Mouse (Mus musculus): ENCODE measurements at regions not wholly inside any gene's neighbourhood (a gene's known extent, or its start where the extent isn't known, plus 50 kb on each side); places are given as distances from the start of the nearest gene placed in this dataset.
A peak's percentile ranks its signal among the peaks of the same experiment; 100 is the strongest.

DNA sequence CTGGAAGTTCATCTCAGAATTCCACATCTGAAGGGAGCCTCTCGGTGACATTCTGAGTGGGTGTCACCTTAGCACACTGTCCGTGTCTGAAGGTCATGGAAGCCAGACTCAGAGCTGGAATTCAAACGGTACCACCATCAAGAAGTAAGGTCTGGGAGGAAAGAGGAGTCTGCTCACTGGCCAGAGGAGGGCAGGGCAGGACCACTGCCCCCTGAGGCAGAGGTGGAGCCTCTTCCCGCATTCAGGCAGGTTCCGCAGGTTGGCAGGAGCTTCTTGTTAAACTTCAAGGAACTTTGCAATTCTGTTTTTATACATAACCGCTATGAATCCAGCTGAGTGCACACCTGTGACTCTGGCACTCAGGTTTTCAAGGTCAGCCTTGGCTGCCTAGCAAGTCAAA is 231.4 kb downstream of the Sipa1l2 start:
- no peak overlapping the region for H3K27ac ChIP-seq
- no peaks in the 10 kb centered on the region for H3K9me3 ChIP-seq (replicated peaks)
- H3K4me3 ChIP-seq, result no peak overlapping the region
- peaks cover 35% of the 10 kb centered on the region for H3K4me1 ChIP-seq
- H3K27me3 ChIP-seq (ENCODE audit: low read depth, poor library complexity, severe bottlenecking), result no peaks in the 10 kb centered on the region; the same call in 1 of the 2 replicates
- DNase-seq (ENCODE audit: low spot score), result peak; percentile 45
- H3K36me3 ChIP-seq, result no peaks in the 10 kb centered on the region
- 27% methylated on average over 6 of the region's 6 CpGs for WGBS

DNA sequence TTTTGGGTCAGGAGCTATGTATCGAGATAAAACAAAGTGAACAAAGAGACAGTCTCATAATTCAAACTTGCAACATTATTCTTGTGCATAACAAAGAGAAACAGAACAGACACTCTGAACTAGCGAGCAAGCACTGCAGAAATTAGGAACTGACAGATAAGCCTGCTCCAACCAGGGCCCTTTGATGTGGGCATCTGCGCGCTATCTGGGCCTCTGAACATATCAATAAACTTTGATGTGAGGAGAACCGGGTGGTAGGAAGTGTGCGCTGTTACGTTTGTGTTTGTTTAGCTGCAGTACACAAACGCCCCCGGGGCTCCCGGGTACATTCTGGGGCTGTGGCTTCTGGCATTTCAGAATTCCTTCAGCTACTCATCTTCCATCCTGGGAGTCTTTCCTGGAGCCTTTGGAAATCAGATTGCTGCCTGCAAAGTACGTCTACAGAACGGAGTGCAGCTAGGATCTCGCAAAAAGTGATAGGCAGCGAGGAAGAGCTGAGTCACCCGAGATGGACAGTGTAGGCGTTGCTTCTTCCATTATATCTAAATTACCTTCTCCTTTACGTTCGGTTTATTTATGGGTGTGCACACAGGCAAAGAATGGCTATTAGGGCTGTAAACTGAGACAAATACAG is 232.0 kb downstream of the Sipa1l2 start:
- Histone ChIP-seq H3K4me1 (peaks cover 35% of the 10 kb centered on the region), H3K27me3 (ENCODE audit: low read depth, poor library complexity, severe bottlenecking) (no peaks in the 10 kb centered on the region; the same call in 1 of the 2 replicates), H3K4me3 (no peak overlapping the region), H3K9me3 (replicated peaks) (no peaks in the 10 kb centered on the region), H3K36me3 (no peaks in the 10 kb centered on the region), H3K27ac (no peak overlapping the region)
- WGBS, result 25% methylated on average over 18 of the region's 18 CpGs
- no peak for DNase-seq (ENCODE audit: low spot score)

DNA sequence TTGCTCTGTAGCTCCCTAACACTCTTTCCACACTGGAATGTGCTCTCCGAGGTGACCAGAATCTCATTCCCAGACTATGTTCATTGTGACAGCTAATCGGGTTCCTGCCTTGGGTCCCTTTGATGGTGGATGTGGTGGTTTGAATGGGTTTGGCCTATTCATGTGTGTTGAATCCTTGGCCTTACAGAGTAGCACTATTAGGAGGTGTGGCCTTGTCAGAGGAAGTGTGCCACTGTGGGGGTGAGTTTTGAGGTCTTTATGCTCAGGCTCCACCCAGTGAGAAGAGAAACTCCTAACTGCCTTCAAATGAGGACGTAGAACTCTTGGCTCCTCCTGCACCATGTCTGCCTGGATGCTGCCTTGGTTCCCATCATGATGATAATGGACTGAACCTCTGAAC is 232.8 kb downstream of the Sipa1l2 start:
- no peaks in the 10 kb centered on the region for H3K36me3 ChIP-seq
- H3K27me3 ChIP-seq (ENCODE audit: low read depth, poor library complexity, severe bottlenecking), result no peaks in the 10 kb centered on the region; the same call in 1 of the 2 replicates
- H3K27ac ChIP-seq, result no peak overlapping the region
- WGBS, result 69% methylated on average over 3 of the region's 3 CpGs
- H3K9me3 ChIP-seq (replicated peaks), result no peaks in the 10 kb centered on the region
- no peak for DNase-seq (ENCODE audit: low spot score)
- H3K4me1 ChIP-seq, result peaks cover 35% of the 10 kb centered on the region
- H3K4me3 ChIP-seq, result no peak overlapping the region

DNA sequence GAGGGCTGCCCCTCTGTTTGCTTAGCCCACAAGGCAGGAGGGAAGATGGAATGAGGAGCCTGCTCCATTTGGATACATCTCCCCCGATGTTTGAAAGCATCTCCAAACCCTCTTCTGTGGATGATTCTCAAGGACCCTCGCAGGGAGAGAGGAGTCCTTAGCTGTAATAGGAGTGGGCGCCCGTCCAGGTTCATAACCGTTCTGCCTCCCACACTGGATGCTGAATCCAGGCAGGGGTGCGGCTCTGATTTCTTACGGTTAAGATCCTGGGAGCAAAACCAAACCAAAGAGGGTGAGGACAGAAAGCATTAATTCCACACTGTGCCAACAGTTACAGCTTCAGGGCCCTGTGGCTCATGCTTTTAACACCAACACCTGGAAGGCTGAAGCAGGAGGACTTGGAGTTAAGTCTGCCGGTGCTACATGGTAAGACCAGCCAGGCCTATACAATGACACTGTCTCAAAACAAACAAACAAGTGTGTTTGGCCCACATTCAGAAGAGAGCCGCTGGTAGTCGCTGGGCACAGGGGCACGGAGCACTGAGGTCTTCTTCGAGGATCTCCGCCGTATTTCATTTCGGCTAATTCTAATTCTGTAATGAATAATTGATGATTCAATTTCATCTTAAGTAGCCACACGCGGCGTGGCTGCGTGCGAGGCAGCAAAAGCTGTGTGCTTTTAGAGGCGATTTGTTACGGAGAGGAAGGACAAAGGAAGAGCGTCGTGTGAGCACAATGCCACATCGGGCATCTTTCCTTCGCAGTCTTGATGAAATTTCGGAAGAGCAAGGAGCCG is 233.8 kb downstream of the Sipa1l2 start:
- Histone ChIP-seq H3K36me3 (no peaks in the 10 kb centered on the region), H3K9me3 (replicated peaks) (no peaks in the 10 kb centered on the region), H3K4me1 (peaks cover 44% of the 10 kb centered on the region), H3K27me3 (ENCODE audit: low read depth, poor library complexity, severe bottlenecking) (no peaks in the 10 kb centered on the region; the same call in 1 of the 2 replicates), H3K4me3 (no peak overlapping the region), H3K27ac (no peak overlapping the region)
- 79% methylated on average over 28 of the region's 28 CpGs for WGBS
- no peak for DNase-seq (ENCODE audit: low spot score)

DNA sequence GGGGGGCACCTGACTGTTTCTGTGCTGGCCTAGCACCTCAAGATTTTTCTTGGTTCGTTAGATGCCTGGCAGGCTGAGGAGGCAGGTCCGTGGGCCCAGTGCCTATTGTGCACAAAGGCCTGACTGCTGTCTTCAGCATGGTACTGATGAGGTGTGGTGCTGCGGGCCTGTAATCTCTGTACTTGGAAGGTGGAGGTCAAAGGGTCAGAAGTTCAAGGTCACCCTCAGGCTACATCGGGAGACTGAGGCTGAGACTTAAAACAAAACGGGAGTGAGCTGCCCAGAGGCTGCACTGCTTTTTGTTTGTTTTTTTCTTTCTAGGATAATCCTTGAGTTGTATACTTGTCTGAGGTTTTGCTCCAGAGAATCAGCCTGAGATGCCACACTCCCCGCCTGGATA is 234.4 kb downstream of the Sipa1l2 start:
- H3K27me3 ChIP-seq (ENCODE audit: low read depth, poor library complexity, severe bottlenecking), result no peaks in the 10 kb centered on the region; the same call in 1 of the 2 replicates
- WGBS, result 52% methylated on average over 6 of the region's 6 CpGs
- H3K4me1 ChIP-seq, result peaks cover 50% of the 10 kb centered on the region
- no peaks in the 10 kb centered on the region for H3K9me3 ChIP-seq (replicated peaks)
- DNase-seq (ENCODE audit: low spot score), result no peak
- no peaks in the 10 kb centered on the region for H3K36me3 ChIP-seq
- H3K4me3 ChIP-seq, result no peak overlapping the region
- no peak overlapping the region for H3K27ac ChIP-seq

DNA sequence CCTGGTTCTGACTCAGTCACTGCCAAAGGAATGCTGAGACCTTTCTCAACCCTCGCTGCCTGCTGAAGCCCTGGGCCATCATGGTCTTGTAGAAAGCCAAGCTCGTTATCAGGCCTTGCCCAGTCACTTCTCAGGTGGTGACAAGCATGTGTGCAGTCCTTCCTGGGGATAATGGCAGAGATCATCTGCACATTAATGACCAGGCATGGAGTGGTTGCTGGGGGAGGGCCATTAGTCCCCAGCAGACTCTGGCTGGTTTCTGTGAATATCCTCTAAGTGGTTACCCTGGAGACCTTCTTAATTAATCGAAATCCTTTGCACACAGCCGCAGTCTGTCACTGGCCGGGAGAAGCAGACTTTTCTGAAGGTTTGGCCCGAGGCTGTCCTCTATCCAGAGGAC is 239.0 kb downstream of the Sipa1l2 start:
- no peak for DNase-seq (ENCODE audit: low spot score)
- Histone ChIP-seq H3K36me3 (no peaks in the 10 kb centered on the region), H3K4me3 (no peak overlapping the region), H3K4me1 (peaks cover 51% of the 10 kb centered on the region), H3K9me3 (replicated peaks) (no peaks in the 10 kb centered on the region), H3K27me3 (ENCODE audit: low read depth, poor library complexity, severe bottlenecking) (peaks cover 8% of the 10 kb centered on the region), H3K27ac (no peak overlapping the region)
- 62% methylated on average over 6 of the region's 6 CpGs for WGBS

DNA sequence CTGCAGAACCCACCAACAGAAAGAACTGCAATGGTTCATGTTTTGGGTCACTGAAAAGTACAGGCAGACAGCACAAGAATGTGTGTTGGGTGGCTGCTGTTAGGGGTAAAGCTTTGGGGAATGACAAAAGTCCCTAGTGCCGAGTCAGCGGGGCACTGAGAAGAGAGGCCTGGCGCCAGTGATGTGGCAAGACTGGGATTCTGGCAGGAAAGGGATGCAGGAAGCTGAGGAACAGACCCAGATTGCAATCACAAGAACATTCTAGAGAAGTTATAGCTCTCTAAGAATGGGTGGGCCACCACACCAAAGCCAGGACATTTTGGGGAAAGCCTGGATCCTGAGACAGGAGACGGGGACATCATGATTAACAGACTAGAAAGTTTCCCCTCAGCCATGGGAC is 241.0 kb downstream of the Sipa1l2 start:
- Histone ChIP-seq H3K4me3 (no peak overlapping the region), H3K27me3 (ENCODE audit: low read depth, poor library complexity, severe bottlenecking) (peaks cover 8% of the 10 kb centered on the region), H3K27ac (0 out of 2 replicates have a peak overlapping the region, but pooled peaks have one; percentile 22), H3K36me3 (no peaks in the 10 kb centered on the region), H3K9me3 (replicated peaks) (no peaks in the 10 kb centered on the region), H3K4me1 (peaks cover 52% of the 10 kb centered on the region)
- 94% methylated on average over 4 of the region's 4 CpGs for WGBS
- DNase-seq (ENCODE audit: low spot score), result no peak

DNA sequence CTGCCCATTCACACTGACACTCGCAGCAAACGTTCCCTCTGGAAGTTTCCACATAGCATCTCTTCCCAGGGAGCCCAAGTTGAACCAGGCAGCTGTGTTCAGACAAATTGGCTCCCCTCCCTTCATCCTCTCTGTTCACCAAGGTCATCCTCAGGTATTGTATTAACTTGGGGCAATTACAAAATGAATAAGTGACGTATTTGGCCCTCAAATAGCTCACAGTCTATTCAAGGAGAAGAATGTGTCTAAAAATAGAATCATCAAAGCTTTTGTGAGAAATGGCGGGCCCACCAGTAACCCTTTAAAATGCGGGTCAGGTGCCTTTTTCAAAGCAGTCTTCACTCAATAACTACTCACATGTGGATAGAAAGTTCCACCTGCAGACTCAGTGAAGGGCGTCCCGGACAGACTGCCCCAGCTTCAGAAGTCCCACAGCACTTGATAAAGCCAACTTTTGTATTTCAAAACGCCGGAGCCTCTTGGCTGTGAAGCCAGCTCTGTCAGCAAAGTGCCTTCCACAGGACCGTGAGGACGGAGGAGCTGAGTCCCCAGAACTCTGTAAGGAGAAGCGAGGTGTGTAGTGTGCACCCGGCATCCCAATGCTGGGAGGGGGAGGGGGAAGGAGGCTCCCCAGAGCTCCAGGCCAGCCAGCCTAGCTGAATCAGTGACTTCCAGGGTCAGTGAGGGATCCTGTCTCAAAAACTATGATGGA is 241.9 kb downstream of the Sipa1l2 start:
- Histone ChIP-seq H3K4me3 (no peak overlapping the region), H3K27me3 (ENCODE audit: low read depth, poor library complexity, severe bottlenecking) (peaks cover 8% of the 10 kb centered on the region; the same call in 1 of the 2 replicates), H3K36me3 (no peaks in the 10 kb centered on the region), H3K4me1 (peaks cover 52% of the 10 kb centered on the region), H3K27ac (no peak overlapping the region), H3K9me3 (replicated peaks) (no peaks in the 10 kb centered on the region)
- DNase-seq (ENCODE audit: low spot score), result no peak
- WGBS, result 78% methylated on average over 13 of the region's 13 CpGs

DNA sequence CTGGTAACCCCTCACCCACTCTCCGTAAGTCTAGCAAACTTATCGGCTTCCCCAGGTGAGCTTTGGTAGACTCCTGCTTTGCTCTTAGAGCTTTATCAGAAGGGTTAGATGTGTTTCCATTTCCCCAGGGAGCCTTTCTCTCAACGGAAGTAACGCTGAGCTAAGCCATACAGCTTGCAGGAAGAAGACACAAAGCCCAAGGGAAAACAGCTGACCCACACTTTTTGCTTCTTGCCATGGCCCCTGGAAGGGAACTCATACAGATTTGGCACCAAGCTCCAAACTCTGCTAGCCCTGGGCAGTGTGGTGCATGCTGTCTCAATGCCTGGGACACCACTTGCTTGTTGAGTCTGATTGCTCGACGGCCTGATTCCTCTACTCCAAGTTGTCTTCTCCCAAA is 242.6 kb downstream of the Sipa1l2 start:
- no peaks in the 10 kb centered on the region for H3K9me3 ChIP-seq (replicated peaks)
- H3K36me3 ChIP-seq, result no peaks in the 10 kb centered on the region
- no peak overlapping the region for H3K4me3 ChIP-seq
- no peak for DNase-seq (ENCODE audit: low spot score)
- 87% methylated on average over 6 of the region's 6 CpGs for WGBS
- no peak overlapping the region for H3K27ac ChIP-seq
- peaks cover 8% of the 10 kb centered on the region; the same call in 1 of the 2 replicates for H3K27me3 ChIP-seq (ENCODE audit: low read depth, poor library complexity, severe bottlenecking)
- H3K4me1 ChIP-seq, result peaks cover 52% of the 10 kb centered on the region

DNA sequence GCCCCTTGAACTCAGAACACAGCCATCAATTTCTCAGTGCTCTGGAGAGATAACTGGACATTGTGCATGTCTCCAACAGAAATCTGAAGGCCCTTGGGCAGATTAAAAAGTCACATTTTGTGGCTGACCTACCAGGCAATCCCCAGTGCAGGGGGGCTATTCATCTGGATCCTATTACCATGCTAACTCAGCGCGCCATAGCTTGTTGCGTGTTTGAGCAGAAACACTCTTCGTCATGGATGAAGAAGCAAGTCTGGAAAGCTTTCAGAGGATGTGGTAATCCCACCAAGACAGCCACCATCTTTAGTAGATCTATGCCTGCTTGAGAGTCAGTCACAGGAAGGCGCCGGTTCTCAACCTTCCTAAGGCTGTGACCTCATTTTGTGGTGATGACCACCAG is 243.9 kb downstream of the Sipa1l2 start:
- peaks cover 8% of the 10 kb centered on the region; the same call in 1 of the 2 replicates for H3K27me3 ChIP-seq (ENCODE audit: low read depth, poor library complexity, severe bottlenecking)

DNA sequence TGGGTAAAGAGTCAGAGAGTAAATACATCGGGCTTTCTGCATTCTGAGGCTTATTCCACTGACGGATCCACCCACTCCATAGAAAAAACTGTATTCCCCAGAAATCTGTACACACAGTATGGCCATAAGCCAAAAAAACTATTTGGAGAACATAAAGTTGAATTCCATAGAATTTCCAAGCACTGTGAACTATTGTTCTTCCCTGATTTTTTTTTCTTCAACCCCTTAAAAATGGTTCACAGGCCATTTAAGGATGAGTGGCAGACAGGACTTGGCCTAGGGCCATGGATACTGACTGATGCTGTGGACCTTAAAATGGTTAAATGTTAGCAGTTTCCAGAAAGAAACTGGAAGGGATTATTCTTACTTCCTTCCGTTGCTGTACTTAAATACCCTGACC is 247.0 kb downstream of the Sipa1l2 start:
- Histone ChIP-seq H3K27ac (no peak overlapping the region), H3K36me3 (no peaks in the 10 kb centered on the region), H3K4me3 (no peak overlapping the region), H3K4me1 (peaks cover 29% of the 10 kb centered on the region), H3K27me3 (ENCODE audit: low read depth, poor library complexity, severe bottlenecking) (0 out of 2 replicates have a peak, but pooled peaks cover 3% of the 10 kb centered on the region), H3K9me3 (replicated peaks) (no peaks in the 10 kb centered on the region)
- DNase-seq (ENCODE audit: low spot score), result no peak
- WGBS, result 94% methylated on average over 3 of the region's 3 CpGs

More for the DNA sequence above, 243.9 kb downstream of the Sipa1l2 start:
- peaks cover 43% of the 10 kb centered on the region for H3K4me1 ChIP-seq
- DNase-seq (ENCODE audit: low spot score), result no peak
- no peaks in the 10 kb centered on the region for H3K9me3 ChIP-seq (replicated peaks)
- 82% methylated on average over 6 of the region's 6 CpGs for WGBS
- 0 out of 2 replicates have a peak overlapping the region, but pooled peaks have one; percentile 6 for H3K27ac ChIP-seq
- H3K4me3 ChIP-seq, result no peak overlapping the region
- H3K36me3 ChIP-seq, result no peaks in the 10 kb centered on the region

DNA sequence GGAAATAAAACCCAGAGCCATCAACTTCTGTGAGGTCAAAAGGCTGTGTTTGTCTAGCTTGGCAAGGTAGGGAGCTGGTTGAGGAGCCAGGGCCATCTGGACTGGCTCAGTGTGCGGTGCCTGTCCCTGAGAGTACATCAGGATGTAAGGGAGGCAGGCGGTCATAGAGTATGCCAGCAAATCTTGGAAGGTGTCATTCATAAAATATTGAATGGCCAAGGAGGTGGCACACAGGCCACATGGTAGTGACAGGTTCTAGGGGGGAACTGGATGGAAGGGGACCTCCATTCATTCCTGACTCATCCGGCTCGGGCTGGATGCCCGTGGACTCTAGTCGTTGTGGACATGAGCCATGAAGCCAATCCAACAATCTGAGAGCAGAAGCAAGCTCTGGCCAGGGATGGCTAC is 252.0 kb downstream of the Sipa1l2 start:
- no peaks in the 10 kb centered on the region for H3K27me3 ChIP-seq (ENCODE audit: low read depth, poor library complexity, severe bottlenecking)
- WGBS, result 94% methylated on average over 6 of the region's 6 CpGs
- H3K36me3 ChIP-seq, result no peaks in the 10 kb centered on the region
- H3K4me3 ChIP-seq, result no peak overlapping the region
- no peak overlapping the region for H3K27ac ChIP-seq
- no peak for DNase-seq (ENCODE audit: low spot score)
- H3K9me3 ChIP-seq (replicated peaks), result no peaks in the 10 kb centered on the region
- peaks cover 6% of the 10 kb centered on the region; the same call in 1 of the 2 replicates for H3K4me1 ChIP-seq

DNA sequence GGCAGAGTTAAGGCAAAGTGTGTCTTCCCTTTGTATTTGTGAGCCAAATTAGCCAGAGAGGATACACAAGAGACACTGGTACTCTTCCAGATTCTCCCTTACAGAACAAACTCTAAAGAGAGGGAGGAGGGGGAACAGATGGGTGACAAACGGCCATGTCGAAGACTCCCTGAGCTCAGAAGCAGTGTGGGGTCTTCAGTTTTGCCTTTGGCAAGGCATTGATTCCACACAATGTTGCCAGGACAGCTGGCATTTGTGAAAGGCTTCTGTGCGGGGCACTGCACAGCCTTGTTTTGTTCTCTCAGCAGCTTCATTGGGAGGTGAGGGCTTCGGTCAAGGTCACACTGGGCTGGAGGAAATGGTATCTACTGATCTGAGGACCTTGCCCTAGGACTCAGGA is 253.9 kb downstream of the Sipa1l2 start:
- 0 out of 2 replicates have a peak overlapping the region, but pooled peaks have one; percentile 17 for H3K27ac ChIP-seq
- H3K9me3 ChIP-seq (replicated peaks), result no peaks in the 10 kb centered on the region
- 85% methylated on average over 4 of the region's 4 CpGs for WGBS
- H3K4me1 ChIP-seq, result peaks cover 21% of the 10 kb centered on the region
- no peaks in the 10 kb centered on the region for H3K27me3 ChIP-seq (ENCODE audit: low read depth, poor library complexity, severe bottlenecking)
- H3K36me3 ChIP-seq, result no peaks in the 10 kb centered on the region
- H3K4me3 ChIP-seq, result no peak overlapping the region
- DNase-seq (ENCODE audit: low spot score), result no peak

Measured in limb, embryonic 10.5 days (tissue).